Mouse (Mus musculus) olfactory bulb, adult 2 months (tissue): ENCODE measurements around the gene Slc15a5.

ENCODE experiments used
- CTCF ChIP-seq: fragments of 200-500 bp; IDR thresholded peaks from 2 replicates; pipeline ENCODE4 v1.5.1; 2012; ENCODE audit warnings: low read depth, mild to moderate bottlenecking, low read length, moderate library complexity; ENCODE audit not compliant: insufficient read depth
- POLR2A ChIP-seq: fragments of 200-500 bp; IDR thresholded peaks from 2 replicates; pipeline ENCODE4 v1.6.1; 2012; ENCODE audit warnings: mild to moderate bottlenecking, low read depth, low read length, moderate library complexity; ENCODE audit not compliant: insufficient read depth

DNA sequence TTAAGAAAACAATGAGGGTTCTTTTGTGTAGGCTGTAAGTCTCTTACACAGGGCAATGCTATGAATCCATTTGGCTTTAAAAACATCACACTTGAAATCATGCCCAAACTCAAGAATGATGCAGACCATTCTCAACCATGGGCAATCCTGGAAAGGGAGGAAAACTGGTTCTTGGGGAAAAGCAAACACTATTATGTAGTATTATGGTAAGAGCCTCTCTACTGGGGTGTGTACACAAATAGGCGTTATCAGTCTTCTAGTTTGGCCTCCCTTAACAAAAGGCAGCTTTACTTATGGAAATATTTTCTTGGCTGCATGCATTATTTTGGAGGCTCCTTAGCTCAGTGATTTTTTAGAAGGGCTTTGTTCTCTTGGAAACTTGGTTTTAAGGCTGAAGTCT, 143.4 kb downstream of the Slc15a5 start:
- TF ChIP-seq CTCF (no peak), POLR2A (no peak)
